Mouse (Mus musculus) mature B cell (primary cell): ENCODE measurements around the gene Cilp2.

Experiments
- in situ Hi-C: fragments of 300-500 bp; cut with MboI; formaldehyde crosslinking; loops from 2 replicates; pipeline ENCODE4 v1.14.3; 2019

Cilp2 gene

GRCm38 (mm10) chr8:69901484-69902162 lies 14.1 kb upstream of the Cilp2 start:
- in situ Hi-C loops, result no loop called here

GRCm38 (mm10) chr8:69900895-69901451 lies 13.5 kb upstream of the Cilp2 start:
- in situ Hi-C loops, result no loop called here

DNA sequence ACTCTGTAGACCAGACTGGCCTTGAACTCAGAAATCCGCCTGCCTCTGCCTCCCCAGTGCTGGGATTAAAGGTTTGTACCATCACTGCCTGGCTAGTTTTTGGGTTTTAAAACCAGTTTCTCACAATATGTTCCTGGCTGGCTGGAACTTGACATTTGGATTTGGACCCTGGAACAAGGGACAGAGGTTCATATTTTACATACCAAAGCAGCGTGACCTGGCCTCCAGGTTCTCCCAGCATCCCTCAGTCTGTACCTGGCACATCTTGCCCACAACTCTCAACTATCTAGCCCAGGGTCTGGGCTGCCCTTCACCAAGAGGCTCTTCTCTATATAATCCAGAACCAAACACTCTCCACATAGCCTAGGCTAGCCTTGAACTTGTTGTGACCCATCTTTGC lies 12.4 kb upstream of the Cilp2 start:
- in situ Hi-C loops, result no loop called here

GRCm38 (mm10) chr8:69897857-69898256 lies 10.4 kb upstream of the Cilp2 start:
- in situ Hi-C loops, result no loop called here

GRCm38 (mm10) chr8:69895772-69896451 lies 8.4 kb upstream of the Cilp2 start:
- in situ Hi-C loops, result no loop called here

- in situ Hi-C loops, result no loop called here
Observed at GRCm38 (mm10) chr8:69894836-69895332, 7.4 kb upstream of the Cilp2 start.

GRCm38 (mm10) chr8:69893863-69894262 lies 6.4 kb upstream of the Cilp2 start:
- in situ Hi-C loops, result no loop called here

DNA sequence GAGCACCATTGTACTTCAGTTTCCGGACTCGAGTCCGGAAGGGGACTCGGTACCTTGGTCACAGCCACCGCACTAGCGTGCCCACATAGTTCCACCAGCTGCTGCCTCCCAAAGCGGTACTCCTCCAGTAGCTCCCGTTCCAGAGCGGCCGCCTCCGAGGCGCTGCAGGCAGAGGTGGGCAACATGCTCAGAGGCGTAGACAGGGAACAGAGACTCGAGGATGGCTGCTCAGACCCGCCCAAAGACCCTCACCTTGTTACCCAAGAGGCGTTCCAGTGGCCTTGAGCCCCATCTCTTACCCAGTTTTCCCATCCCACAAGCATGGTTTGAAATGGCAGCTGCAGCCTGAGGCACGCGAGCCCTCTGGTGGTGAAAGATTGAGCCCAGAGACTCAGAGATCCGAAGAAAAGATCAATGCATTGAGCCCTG lies 3.3 kb upstream of the Cilp2 start:
- in situ Hi-C loops, result no loop called here

- in situ Hi-C loops, result no loop called here
Observed at GRCm38 (mm10) chr8:69888902-69889301, 1.4 kb upstream of the Cilp2 start.

DNA sequence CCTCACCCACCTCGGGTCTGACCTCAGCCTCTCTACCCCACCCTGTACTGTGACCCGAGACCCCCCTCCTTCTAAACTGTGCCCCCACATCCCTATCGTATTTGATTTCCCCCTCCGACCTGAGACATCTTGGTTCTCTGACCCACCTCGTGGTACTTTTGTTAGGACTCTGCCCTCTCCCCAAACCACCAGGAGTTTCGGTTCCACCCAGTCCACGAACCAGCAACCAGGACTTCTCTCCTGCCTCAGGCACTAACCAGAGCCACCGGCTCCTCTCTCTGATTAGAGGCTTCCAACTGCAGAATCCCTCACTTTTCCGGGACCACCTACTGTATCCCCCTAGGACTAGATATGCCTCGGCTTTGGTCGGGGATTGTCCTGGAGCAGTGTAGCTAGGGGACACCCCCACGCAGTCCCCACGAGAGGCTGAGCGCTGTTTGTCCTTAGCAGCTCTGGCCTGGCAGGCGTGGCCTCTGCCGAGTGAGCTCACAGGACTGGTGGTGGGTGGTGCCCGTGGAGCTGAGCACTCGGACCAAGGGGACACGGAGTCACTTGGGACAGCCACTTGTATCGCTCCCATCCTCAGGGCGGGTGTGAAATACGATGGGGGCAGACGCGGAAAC lies 868 bp upstream of the Cilp2 start:
- in situ Hi-C loops, result no loop called here

DNA sequence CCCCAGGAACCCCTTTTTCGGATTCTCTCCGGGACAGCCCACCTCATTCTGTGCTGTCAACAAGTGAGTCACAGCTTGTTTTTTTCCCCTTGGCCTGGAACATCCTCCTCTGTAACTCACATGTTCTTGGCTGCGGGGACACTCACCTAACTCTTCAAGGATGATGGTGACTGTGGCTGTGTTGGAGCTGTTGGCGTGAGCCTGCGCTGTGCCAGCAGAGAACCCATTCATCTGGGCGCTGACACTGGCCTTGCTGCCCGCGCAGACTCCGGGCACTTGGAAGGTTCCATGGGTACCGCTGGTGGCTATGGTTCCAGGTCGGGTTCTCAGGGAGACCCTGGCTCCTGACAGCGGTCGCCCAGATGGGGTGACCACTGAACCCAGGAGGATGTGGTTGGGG lies 3.3 kb downstream of the Cilp2 start:
- in situ Hi-C loops, result no loop called here

- in situ Hi-C loops, result no loop called here
Observed at GRCm38 (mm10) chr8:69882833-69883600, 4.5 kb downstream of the Cilp2 start.

DNA sequence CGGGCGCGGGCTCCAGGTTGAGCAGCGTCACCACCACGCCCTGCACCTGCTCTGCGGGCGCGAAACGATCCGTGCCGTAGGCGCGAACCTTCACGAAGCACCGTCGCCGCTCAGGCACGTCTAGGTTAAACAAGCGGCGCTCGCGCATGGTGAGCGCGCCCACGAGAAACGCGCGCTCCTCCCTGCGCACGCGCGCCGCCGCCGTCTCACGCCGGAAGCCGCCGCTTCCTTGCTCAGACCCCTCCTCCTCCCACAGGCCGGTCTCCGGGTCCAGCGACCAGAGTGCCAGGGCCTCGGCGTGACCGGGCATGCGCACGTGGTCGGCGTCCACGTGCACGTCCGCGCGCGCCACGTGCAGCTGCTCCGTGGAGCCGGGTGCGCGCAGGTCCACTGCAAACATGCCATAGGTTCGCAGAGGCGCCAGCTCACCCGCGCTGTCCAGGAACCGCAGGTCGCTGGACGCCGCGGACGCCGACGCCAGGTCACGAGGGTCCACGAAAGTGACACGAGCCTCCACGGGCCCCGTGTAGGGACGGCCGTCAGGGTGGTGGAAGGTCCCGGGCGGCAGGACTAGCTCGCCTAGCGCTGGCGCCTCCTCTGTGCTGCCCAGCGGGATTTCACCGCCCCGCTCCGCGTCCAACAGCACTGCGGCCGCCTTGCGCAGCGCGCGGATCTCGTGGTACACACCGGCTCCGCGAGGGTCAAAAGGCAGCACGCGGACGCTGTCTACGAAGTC lies 5.3 kb downstream of the Cilp2 start:
- in situ Hi-C loops, result no loop called here

- in situ Hi-C loops, result no loop called here
Observed at GRCm38 (mm10) chr8:69881261-69881865, 6.1 kb downstream of the Cilp2 start.

GRCm38 (mm10) chr8:69880841-69881240 lies 6.6 kb downstream of the Cilp2 start:
- in situ Hi-C loops, result no loop called here

GRCm38 (mm10) chr8:69879678-69880077 lies 7.8 kb downstream of the Cilp2 start:
- in situ Hi-C loops, result no loop called here

GRCm38 (mm10) chr8:69877992-69878391 lies 9.5 kb downstream of the Cilp2 start:
- in situ Hi-C loops, result no loop called here

- in situ Hi-C loops, result no loop called here
Observed at GRCm38 (mm10) chr8:69877396-69877795, 10.1 kb downstream of the Cilp2 start.

- in situ Hi-C loops, result no loop called here
Observed at GRCm38 (mm10) chr8:69876967-69877366, 10.5 kb downstream of the Cilp2 start.

DNA sequence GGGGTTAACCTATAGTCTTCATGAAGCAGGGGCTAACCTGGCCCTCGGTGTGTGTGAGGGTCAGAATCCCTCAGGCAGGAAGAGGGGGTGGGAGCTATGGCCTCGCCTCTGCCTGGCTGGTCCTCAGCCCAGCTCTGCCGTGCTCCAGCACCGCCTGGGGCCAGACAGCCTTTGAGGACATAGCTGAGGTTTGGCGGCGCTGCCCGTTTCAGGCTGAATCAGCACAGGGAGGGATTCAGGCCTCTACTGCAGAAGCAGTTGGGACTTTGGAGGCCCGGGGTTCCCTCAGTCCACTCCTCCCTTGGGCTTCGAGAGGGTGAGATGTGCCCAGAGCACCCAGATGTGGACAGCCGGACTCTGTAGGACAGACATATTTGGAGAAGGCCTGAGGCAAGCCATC lies 11.4 kb downstream of the Cilp2 start:
- in situ Hi-C loops, result no loop called here

DNA sequence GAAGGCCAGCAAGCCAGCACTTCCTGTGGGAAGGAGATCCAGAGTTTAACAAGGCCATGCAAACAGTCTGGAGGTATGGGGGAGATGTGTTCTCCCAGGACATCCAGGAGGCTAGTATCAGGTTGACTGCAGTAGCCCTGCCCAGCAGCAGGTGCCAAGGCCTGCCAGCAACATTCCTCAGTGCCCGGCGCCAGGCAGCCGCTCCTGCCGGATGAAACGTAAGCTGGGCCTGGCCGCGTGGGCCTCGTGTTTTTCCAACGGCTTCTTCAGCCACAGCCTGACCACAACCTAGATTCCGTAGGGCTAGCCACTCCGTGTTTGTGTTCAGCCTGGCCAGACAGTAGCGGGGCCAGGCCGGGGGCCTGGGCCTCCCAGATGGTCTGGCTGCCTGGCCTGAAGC lies 12.8 kb downstream of the Cilp2 start:
- in situ Hi-C loops, result no loop called here
